20 mouse cellular contexts compared by ENCODE assay signal in genomic region chr6:98937513-98937912, GRCm38 (mm10).
A peak's percentile ranks its signal among the peaks of the same experiment; 100 is the strongest.
DNase-seq lines count a peak whose midpoint lies in the region; ATAC-seq and TF ChIP-seq lines count a peak whose summit lies in the region.
"Had no signal": no experiment of that assay in that cellular context is flagged by ENCODE, and none has a peak within 500 bp of the region (broad histone marks: within the 10 kb centered on the region; RNA-seq: fewer than 3 reads in every experiment).

No protein-coding gene starts in this region.

- 91% methylated on average over 11 of the region's 11 CpGs for WGBS in midbrain, embryonic 12.5 days
- 92% methylated on average over 11 of the region's 11 CpGs for WGBS in midbrain, embryonic 10.5 days

- H3K9me3 ChIP-seq in midbrain, embryonic 12.5 days = no peaks in the 10 kb centered on the region
- H3K9me3 ChIP-seq in midbrain, embryonic 10.5 days (replicated peaks) = no peaks in the 10 kb centered on the region
- H3K9me3 ChIP-seq: embryonic facial prominence, embryonic 10.5 days; embryonic facial prominence, embryonic 12.5 days; forebrain, embryonic 12.5 days had no signal

- no peaks in the 10 kb centered on the region for H3K27me3 ChIP-seq in midbrain, embryonic 12.5 days
- no peaks in the 10 kb centered on the region for H3K27me3 ChIP-seq in midbrain, embryonic 10.5 days (ENCODE audit: low read depth, poor library complexity, severe bottlenecking)
- H3K27me3 ChIP-seq: embryonic facial prominence, embryonic 12.5 days; forebrain, embryonic 12.5 days had no signal

- peak; percentile 52 for ATAC-seq in frontal cortex, adult (ENCODE audit: low TSS enrichment)
- ATAC-seq in midbrain, embryonic 12.5 days (ENCODE audit: low FRiP score, low read depth) = no peak
- ATAC-seq: forebrain, embryonic 14.5 days; forebrain, embryonic 16.5 days had no signal

- no peak for DNase-seq in frontal cortex, postnatal 10 days (ENCODE audit: low spot score in 2 of 2)
- no peak for DNase-seq in left cerebral cortex, adult 2 months (ENCODE audit: extremely low spot score in 1 of 2, low spot score in 2 of 2)
- DNase-seq in left cerebral cortex, adult 11 months (ENCODE audit: low spot score) = no peak
- DNase-seq in midbrain, embryonic 10.5 days (ENCODE audit: low spot score) = no peak
- no peak for DNase-seq in kidney, postnatal 10 days
- DNase-seq: adrenal gland, adult 2 months; adrenal gland, postnatal 10 days; adrenal gland, postnatal 25 days; cerebellum, adult 11-12 months; cerebellum, adult 2 months; cerebellum, adult 9-10 months; cerebellum, postnatal 10 days; cerebellum, postnatal 25 days had no signal

- no peak overlapping the region for H3K9ac ChIP-seq in midbrain, embryonic 12.5 days (replicated peaks)
- H3K9ac ChIP-seq: embryonic facial prominence, embryonic 12.5 days; forebrain, embryonic 12.5 days had no signal

- intact Hi-C loops in left cerebral cortex, adult 2 months (cut with DNase I) = loop anchor here (5.0 to 10.0 kb wide), 3 partner anchors 303 to 830 kb away; no protein-coding TSS in a partner anchor

- H3K4me1 ChIP-seq in midbrain, embryonic 12.5 days = peaks cover 10% of the 10 kb centered on the region; the same call in 1 of the 2 replicates
- H3K4me1 ChIP-seq in midbrain, embryonic 10.5 days = peaks cover 20% of the 10 kb centered on the region
- H3K4me1 ChIP-seq: embryonic facial prominence, embryonic 10.5 days; embryonic facial prominence, embryonic 12.5 days had no signal

- peaks cover 26% of the 10 kb centered on the region for H3K36me3 ChIP-seq in midbrain, embryonic 12.5 days
- H3K36me3 ChIP-seq in midbrain, embryonic 10.5 days = peaks cover 88% of the 10 kb centered on the region

- no peak overlapping the region for H3K4me2 ChIP-seq in midbrain, embryonic 12.5 days (replicated peaks)
- H3K4me2 ChIP-seq: embryonic facial prominence, embryonic 12.5 days; forebrain, embryonic 12.5 days had no signal

- no peak for TF ChIP-seq CTCF in left cerebral cortex, adult 2 months (IDR thresholded peaks at IDR 0.05)

- H3K27ac ChIP-seq in left cerebral cortex, adult 2 months = peak overlapping the region; percentile 50
- H3K27ac ChIP-seq in midbrain, embryonic 12.5 days (replicated peaks) = 0 out of 2 replicates have a peak overlapping the region, but pooled peaks have one; percentile 25
- H3K27ac ChIP-seq in midbrain, embryonic 10.5 days (replicated peaks) = no peak overlapping the region; the same call in 1 of the 2 replicates
- H3K27ac ChIP-seq: embryonic facial prominence, embryonic 10.5 days; embryonic facial prominence, embryonic 12.5 days; forebrain, embryonic 12.5 days had no signal

- H3K4me3 ChIP-seq in left cerebral cortex, adult 2 months = no peak overlapping the region
- H3K4me3 ChIP-seq in midbrain, embryonic 12.5 days = no peak overlapping the region
- no peak overlapping the region for H3K4me3 ChIP-seq in midbrain, embryonic 10.5 days
- H3K4me3 ChIP-seq: embryonic facial prominence, embryonic 10.5 days; embryonic facial prominence, embryonic 12.5 days; forebrain, embryonic 12.5 days had no signal
